Mouse (Mus musculus) kidney, embryonic 16.5 days (tissue): ENCODE data around the gene A630095N17Rik. TPM values are rescaled to one million over a fixed set of nuclear protein-coding genes. Genes with fewer than 3 reads are reported as not detected.

Source experiments
- ATAC-seq: fragments of 200-750 bp; cut with Nextera tagmentation; 2 replicates; pipeline ENCODE4 v1.8.0; 2017; ENCODE audit warnings: moderate TSS enrichment; ENCODE audit not compliant: low FRiP score, low TSS enrichment
- H3K27ac ChIP-seq: fragments of 300-500 bp; sonication (generic); 2 replicates; pipeline ENCODE4 v1.5.1; 2014; ENCODE audit warnings: low read length
- H3K27me3 ChIP-seq: fragments of 300-500 bp; sonication (generic); 2 replicates; pipeline ENCODE4 v1.6.1; 2014; ENCODE audit warnings: low read length, control low read depth, mixed read lengths; ENCODE audit not compliant: insufficient read depth
- H3K36me3 ChIP-seq: fragments of 300-500 bp; sonication (generic); 2 replicates; pipeline ENCODE4 v1.6.1; 2014; ENCODE audit warnings: low read length, control low read depth, mixed read lengths; ENCODE audit not compliant: insufficient read depth
- H3K4me1 ChIP-seq: fragments of 300-500 bp; sonication (generic); 2 replicates; pipeline ENCODE4 v1.6.1; 2014; ENCODE audit warnings: low read length, control low read depth, mixed read lengths; ENCODE audit not compliant: insufficient read depth
- H3K4me2 ChIP-seq: fragments of 300-500 bp; sonication (generic); replicated peaks from 2 replicates; pipeline ENCODE4 v1.6.1; 2014; ENCODE audit warnings: low read depth, low read length
- H3K4me3 ChIP-seq: fragments of 300-500 bp; sonication (generic); 2 replicates; pipeline ENCODE4 v1.5.1; 2014; ENCODE audit warnings: mild to moderate bottlenecking, low read length
- H3K9ac ChIP-seq: fragments of 300-500 bp; sonication (generic); replicated peaks from 2 replicates; pipeline ENCODE4 v1.6.1; 2014; ENCODE audit warnings: low read length
- H3K9me3 ChIP-seq: fragments of 300-500 bp; sonication (generic); 2 replicates; pipeline ENCODE4 v1.6.1; 2016; ENCODE audit warnings: low read length, control low read depth
- WGBS: fragments of 180-500 bp; shearing (Covaris S2); extraction: QIAGEN DNeasy Blood & Tissue Kit; methylation state at CpG from one replicate; pipeline ENCODE4 v1.1.7; 2014; 5-methylcytosine and 5-hydroxymethylcytosine counted together
- microRNA-seq: library from miRNA; unstranded; fragments of <30 nt; microRNA quantifications from one replicate; pipeline ENCODE4, GENCODE M21; 2016
- polyA plus RNA-seq: library from polyadenylated mRNA; unstranded; fragments of >200 nt; fragmentation: Nextera tagmentation; extraction: Ambion mirVana; gene quantifications from 2 replicates; pipeline ENCODE4 v1.2.1, GENCODE M21; 2015

The A630095N17Rik gene
- polyA plus RNA-seq, 1 experiment from 2014 or later: not detected

- Histone ChIP-seq H3K27ac (no peak overlapping the region), H3K4me1 (peaks cover 8% of the 10 kb centered on the region)
Observed at GRCm38 (mm10) chr1:75180741-75181140, 51.2 kb downstream of the A630095N17Rik start.

GRCm38 (mm10) chr1:75180105-75180590 lies 51.8 kb downstream of the A630095N17Rik start, which contains the start of gene Abcb6:
Abcb6 (minus strand) TSS chr1:75180392.
- Histone ChIP-seq H3K27ac (peak within 1 kb of the TSS; percentile 28; the same call in 1 of the 2 replicates), H3K4me3 (peak within 1 kb of the TSS; percentile 66), H3K9me3 (no peaks in the 10 kb centered on the region), H3K27me3 (no peaks in the 10 kb centered on the region), H3K4me2 (peak within 1 kb of the TSS; percentile 98), H3K4me1 (peaks cover 8% of the 10 kb centered on the region), H3K9ac (peak within 1 kb of the TSS; percentile 78), H3K36me3 (peaks cover 38% of the 10 kb centered on the region)
- under 1% methylated on average over 31 of the region's 31 CpGs for WGBS
- ATAC-seq: peak; percentile 92

More at GRCm38 (mm10) chr1:75180741-75181140, 51.2 kb downstream of the A630095N17Rik start:
- Histone ChIP-seq H3K4me2 (peak overlapping the region; percentile 98), H3K27me3 (no peaks in the 10 kb centered on the region), H3K9ac (no peak overlapping the region), H3K9me3 (no peaks in the 10 kb centered on the region), H3K4me3 (peak overlapping the region; percentile 66), H3K36me3 (peaks cover 41% of the 10 kb centered on the region)
- 27% methylated on average over 7 of the region's 7 CpGs for WGBS
- ATAC-seq: peak; percentile 43; the same call in 1 of the 2 replicates

DNA sequence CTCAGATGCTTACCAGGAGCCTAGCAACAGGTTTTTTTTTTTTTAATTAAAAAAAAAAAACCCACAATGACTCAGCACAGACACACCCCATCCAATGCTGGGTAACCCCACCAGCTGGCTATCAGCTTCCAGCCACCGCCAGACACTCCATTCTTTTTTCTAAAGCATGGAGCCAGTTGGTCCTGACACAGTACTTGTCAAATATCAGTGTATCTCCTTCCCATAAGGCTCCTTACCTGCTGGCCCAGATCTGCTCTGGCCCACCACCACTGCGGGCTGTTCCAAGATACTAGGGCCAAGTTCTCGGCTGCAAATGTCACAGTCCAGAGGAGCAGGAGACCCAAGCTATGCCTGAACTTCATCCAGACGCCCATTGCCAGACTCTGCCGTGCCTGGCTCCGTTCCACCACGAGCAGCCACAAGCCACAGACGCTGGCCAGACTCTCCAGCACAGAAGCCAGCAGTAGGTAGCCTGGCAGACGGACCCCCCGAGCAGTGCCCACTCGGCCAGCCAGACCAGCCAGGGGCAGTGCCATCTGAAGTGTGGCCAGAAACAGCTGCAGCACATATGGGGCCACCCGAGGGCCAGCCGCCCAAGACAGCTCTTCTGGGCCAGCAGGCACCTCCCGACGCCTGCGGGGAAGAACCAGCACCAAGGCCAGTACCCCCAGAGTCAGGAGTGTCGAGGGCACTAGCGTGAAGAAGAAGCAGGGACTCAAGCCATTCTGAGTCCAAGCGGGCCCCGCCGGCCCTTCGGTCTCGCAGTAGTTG lies 52.4 kb downstream of the A630095N17Rik start:
- ATAC-seq: peak; percentile 47
- Histone ChIP-seq H3K4me3 (peak overlapping the region; percentile 66), H3K9me3 (no peaks in the 10 kb centered on the region), H3K4me2 (peak overlapping the region; percentile 98), H3K4me1 (peaks cover 8% of the 10 kb centered on the region), H3K27ac (no peak overlapping the region), H3K9ac (peak overlapping the region; percentile 78), H3K36me3 (peaks cover 32% of the 10 kb centered on the region), H3K27me3 (no peaks in the 10 kb centered on the region)
- 6% methylated on average over 23 of the region's 23 CpGs for WGBS

Small RNA genes lying within 50 kb of the gene (microRNA-seq; reads per million reads assigned to microRNA genes)
- gene Gm27943: not detected

Other genes with a start within 250 kb of the A630095N17Rik start
- 10.0 and 12.1 TPM in 2 replicates for gene Nhej1, start 106.9 kb downstream of the A630095N17Rik start, polyA plus RNA-seq
- gene Slc23a3, start 98.2 kb downstream of the A630095N17Rik start, polyA plus RNA-seq: 5.9 and 6.2 TPM in 2 replicates
- 51.1 and 54.4 TPM in 2 replicates for gene Cnppd1, start 89.4 kb downstream of the A630095N17Rik start, polyA plus RNA-seq
- gene Retreg2, start 89.3 kb downstream of the A630095N17Rik start, polyA plus RNA-seq: 56.3 and 59.8 TPM in 2 replicates
- gene Zfand2b, start 63.5 kb downstream of the A630095N17Rik start, polyA plus RNA-seq: 48.4 and 51.0 TPM in 2 replicates
- 36.4 and 37.2 TPM in 2 replicates for gene Abcb6, start 51.7 kb downstream of the A630095N17Rik start, polyA plus RNA-seq
- 29.2 and 30.1 TPM in 2 replicates for gene Ankzf1, start 40.0 kb downstream of the A630095N17Rik start, polyA plus RNA-seq
- gene Atg9a, start 39.9 kb downstream of the A630095N17Rik start, polyA plus RNA-seq: 33.0 and 36.0 TPM in 2 replicates
- 57.4 and 63.8 TPM in 2 replicates for gene Glb1l, start 21.3 kb downstream of the A630095N17Rik start, polyA plus RNA-seq
- gene Stk16, start 21.3 kb downstream of the A630095N17Rik start, polyA plus RNA-seq: 153 and 169 TPM in 2 replicates
- 96.3 and 102 TPM in 2 replicates for gene Tuba4a, start 12.2 kb downstream of the A630095N17Rik start, polyA plus RNA-seq
- gene Dnajb2, start 4.3 kb upstream of the A630095N17Rik start, polyA plus RNA-seq: 41.3 and 45.7 TPM in 2 replicates
- 0.54 and 0.87 TPM in 2 replicates for gene Ptprn, start 32.4 kb upstream of the A630095N17Rik start, polyA plus RNA-seq
- gene Resp18, start 46.3 kb upstream of the A630095N17Rik start, polyA plus RNA-seq: 1.0 and 3.0 TPM in 2 replicates
- 168 and 184 TPM in 2 replicates for gene Dnpep, start 85.9 kb upstream of the A630095N17Rik start, polyA plus RNA-seq
- gene Des, start 128.2 kb upstream of the A630095N17Rik start, polyA plus RNA-seq: 41.6 and 53.6 TPM in 2 replicates
- 61.4 and 61.5 TPM in 2 replicates for gene Speg, start 143.2 kb upstream of the A630095N17Rik start, polyA plus RNA-seq
- 91.4 and 91.6 TPM in 2 replicates for gene Gmppa, start 203.8 kb upstream of the A630095N17Rik start, polyA plus RNA-seq
- gene Asic4, start 218.3 kb upstream of the A630095N17Rik start, polyA plus RNA-seq: 1.00 and 1.5 TPM in 2 replicates
- gene Chpf, start 247.2 kb upstream of the A630095N17Rik start, polyA plus RNA-seq: 37.9 and 38.6 TPM in 2 replicates
- 0.77 and 0.99 TPM in 2 replicates for gene Tmem198, start 247.4 kb upstream of the A630095N17Rik start, polyA plus RNA-seq